Mouse (Mus musculus) cerebellum, adult 2 months (tissue): ENCODE measurements around the gene Gm11733.

Experiments
- CTCF ChIP-seq: fragments of 200-500 bp; IDR thresholded peaks from 2 replicates; pipeline ENCODE4 v1.5.1; 2011; ENCODE audit warnings: low read depth, mild to moderate bottlenecking, control low read depth, low read length, moderate library complexity, borderline replicate concordance; ENCODE audit not compliant: insufficient read depth
- POLR2A ChIP-seq: fragments of 200-500 bp; IDR thresholded peaks from 2 replicates; pipeline ENCODE4 v1.6.1; 2011; ENCODE audit warnings: low read length, control low read depth, borderline replicate concordance; ENCODE audit not compliant: insufficient read depth

- TF ChIP-seq CTCF (no peak), POLR2A (no peak)
Observed at GRCm38 (mm10) chr11:117496812-117497211, 12.6 kb downstream of the Gm11733 start.
